Mouse (Mus musculus) mouse embryonic stem cell (cell line): Measurements from ENCODE around the gene Spag6l.
"Not testable (repeated sequence)": the region's sequence is repeated elsewhere in the genome, so short reads cannot be mapped to it uniquely, and the experiment has no call there.

ENCODE experiments used
- in situ Hi-C, 2 experiments: fragments of 300-500 bp; cut with MboI; formaldehyde crosslinking; loops; 1 replicate in 1 of 2; 3 replicates in 1 of 2; pipeline ENCODE4 v1.14.3; 2019 to 2020; ENCODE audit warnings: low sequenced_read_pairs in 2 of 2, low pct_unique_long_range_greater_than_20kb in 1 of 2, mixed read lengths in 1 of 2; ENCODE audit not compliant: unreplicated experiment in 1 of 2

Spag6l gene

DNA sequence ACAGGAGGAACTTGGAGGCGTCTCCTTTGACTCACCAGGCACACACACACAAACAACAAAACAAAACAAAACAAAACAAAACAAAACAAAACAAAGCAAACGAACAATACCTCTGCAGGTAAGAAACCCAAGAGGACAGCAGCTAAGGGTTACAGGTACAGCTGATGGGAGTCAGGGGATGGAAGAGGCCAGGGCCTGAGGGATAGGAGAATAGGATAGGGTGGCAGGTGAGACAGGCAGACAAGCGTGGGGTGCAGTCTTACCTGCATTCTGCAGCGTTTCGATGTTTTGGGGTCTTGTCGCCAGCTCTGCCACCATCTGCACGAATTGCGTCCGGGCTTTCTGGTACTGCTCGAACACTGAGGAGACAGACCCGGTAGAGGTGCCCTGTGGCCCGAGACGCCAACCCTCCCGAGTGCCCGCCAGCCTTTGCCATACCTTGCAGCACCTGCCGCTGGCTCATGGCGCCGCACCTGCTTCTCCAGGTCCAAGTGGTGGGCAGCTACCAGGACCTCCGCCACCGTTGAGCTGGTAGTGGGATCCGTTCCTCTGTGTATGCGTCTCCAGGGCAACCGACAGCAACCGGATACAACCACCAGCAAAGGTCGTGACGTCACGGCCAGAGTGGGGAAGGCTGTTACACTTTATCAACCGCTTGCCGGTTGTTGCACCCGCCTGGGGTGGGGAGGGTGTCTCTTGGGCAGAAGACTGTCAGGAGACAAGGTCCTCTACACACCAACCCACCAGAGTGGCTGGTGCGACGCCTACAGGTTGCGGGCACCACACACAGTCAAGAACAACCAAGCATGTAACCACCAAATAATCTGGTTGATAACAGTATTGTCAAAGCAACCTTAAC, at the start of gene Spag6l:
Gene Spag6l, minus strand, starts transcription at position 700 of the 859 bp plus-strand sequence.
- in situ Hi-C loops: no loop called here

DNA sequence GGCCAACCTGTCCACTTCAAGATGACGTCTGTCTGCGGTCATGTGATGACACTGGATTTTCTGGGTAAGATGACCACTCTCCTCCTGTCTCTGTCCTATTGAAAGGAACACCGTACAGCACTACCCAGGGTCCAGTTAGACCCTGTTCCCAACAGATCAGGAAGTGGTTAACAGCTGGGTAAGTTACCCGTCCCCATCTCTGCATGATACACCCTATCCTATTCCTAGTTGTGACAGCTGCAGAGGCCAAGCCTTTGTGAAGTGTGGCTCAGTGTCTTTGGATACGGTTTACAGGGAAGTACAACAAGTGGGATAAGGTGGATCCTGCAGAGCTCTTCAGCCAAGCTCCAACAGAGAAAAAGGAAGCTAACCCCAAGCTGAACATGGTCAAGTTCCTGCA, 49.8 kb upstream of the Spag6l start:
- in situ Hi-C loops: loop anchor here in 1 of 2 experiments (25.0 kb wide), 2 partner anchors 567 to 1383 kb away; partner anchors contain the start of genes Gm49776 and Yars2

DNA sequence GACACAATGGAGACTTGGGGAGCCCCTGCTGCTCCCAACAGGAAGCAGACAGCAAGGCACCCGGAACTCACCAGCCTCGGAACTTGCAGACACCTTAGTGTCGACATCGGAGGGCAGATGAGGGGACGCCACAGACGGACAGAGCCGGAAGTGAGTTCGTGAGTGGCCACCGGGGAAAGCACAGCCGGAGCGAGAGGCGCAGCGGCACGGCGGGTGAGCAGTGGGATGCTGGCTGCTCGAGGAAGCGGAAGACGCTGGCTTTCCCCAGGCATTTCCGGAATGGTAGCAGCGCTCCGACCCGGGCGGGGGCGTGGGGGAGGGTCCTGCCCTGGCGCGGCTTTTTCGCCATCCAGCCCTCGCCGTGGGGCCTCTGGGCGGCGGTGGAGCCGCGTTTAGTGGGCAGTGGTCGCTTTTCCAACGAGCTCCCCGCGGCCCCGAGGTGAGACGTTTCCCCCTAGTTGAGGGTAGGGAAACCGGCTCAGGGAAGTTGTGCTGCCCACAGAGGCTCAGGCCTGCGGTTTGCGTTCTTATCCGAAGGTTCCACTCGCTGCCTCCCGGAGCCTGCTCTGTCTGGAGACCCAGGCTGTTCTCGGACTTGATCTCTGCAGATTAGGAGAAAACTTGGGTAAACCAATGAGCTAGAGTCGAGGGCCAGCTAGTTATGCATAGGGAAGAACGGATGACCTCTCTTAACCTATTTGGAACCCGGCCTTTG, 41.5 kb upstream of the Spag6l start, which contains the start of the genes Top3b and Vpreb1:
Gene Top3b, plus strand, starts transcription at position 120 of the 715 bp plus-strand sequence.
Gene Vpreb1, minus strand, starts transcription at position 227 of the 715 bp plus-strand sequence.
- in situ Hi-C loops: no loop called here

DNA sequence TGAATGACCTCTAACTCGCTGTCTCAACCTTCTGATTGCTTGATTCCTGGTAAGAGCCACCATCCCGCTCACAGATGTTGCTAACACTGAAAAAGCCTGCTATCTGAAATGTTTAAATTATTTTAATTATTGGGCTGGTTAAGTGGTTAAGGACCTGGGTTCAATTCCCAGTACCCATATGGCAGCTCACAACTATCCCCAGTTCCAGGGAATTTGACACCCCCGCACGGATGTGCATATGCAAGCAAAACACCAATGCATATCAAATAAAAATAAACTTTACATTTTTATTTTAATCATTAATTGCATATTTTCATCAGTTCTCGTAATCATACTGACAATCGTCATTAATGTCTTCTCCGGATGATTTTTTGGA, 41.0 kb upstream of the Spag6l start:
- in situ Hi-C loops: no loop called here

DNA sequence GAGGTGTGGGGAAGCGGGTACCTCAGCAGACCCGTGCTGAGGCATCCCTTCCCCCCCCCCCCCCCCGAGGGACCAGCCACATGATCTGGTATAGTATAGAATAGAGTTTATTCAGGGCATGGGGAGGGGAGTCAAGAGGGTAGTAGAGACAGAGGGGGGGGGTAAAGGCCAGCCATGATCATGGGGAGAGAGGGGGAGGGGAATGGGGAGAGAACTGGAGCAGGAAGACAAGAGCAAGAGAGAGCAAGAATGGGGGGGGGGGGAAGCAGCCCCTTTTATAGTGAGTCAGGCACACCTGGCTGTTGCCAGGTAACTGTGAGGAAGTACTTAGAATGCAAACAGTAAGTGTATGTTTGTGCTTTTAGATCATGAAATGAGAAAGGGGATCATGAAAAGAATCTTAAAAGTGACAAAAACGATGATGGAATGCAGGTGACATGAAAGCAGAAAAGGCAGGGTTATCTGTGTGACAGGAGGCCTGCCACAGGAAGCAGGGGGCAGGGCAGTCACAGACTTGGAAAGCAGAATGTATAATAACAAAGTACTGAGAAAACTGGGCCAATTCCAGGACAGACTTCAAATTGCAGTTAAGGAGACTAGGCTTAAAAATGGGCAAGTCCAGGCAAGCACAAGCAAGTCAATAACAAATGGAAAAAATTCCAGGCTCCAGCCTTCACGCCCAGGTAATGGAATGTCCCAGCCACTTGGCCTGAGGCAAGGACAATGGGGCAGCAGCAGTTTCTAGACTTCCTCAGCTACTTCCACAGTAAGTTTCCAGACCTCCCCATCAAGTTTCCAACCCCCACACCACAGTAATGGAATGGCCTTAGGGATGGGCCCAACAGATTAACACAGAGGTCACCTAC, 36.7 kb upstream of the Spag6l start:
- in situ Hi-C loops: no loop called here

DNA sequence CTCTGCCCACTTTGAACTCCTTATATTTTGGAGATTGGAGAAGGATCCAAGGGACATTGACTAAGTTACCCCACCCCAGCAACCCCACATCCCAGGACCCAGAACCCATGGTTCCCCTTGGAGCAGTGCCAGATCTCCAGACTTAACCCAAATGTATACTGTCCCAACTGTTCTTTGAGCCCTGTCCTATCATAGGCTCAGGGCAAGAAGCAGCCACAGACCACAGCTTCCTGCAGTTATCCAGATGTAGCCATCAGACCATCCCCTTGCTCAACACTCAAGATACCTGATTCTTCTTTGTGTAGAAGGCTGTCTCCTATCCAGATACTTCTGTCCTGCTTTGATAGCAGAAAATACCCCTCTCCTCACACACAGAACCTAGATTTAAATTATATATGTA, 36.0 kb upstream of the Spag6l start:
- in situ Hi-C loops: no loop called here

DNA sequence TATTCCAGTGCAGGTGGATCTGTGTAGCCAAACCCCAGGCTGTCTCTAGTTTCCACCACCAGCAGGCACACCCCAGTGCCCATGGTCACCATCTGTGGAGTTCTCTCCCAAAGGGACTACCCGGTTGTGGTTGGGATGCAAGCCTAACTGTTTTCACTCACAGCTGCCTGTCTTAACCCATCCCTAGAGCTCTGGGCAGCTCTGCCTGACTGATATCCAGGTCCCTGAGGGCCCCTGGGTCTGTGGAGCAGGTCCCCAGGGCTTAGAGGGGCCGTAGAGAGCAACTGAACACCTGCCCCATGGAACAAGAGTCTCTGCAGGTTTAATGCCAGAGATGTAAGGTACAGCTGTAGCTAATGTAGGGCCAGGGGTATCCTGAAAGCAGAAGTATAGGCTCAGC, 34.7 kb upstream of the Spag6l start, which contains the start of gene Igll1:
Gene Igll1, minus strand, starts transcription at position 8 of the 400 bp plus-strand sequence.
- in situ Hi-C loops: no loop called here

DNA sequence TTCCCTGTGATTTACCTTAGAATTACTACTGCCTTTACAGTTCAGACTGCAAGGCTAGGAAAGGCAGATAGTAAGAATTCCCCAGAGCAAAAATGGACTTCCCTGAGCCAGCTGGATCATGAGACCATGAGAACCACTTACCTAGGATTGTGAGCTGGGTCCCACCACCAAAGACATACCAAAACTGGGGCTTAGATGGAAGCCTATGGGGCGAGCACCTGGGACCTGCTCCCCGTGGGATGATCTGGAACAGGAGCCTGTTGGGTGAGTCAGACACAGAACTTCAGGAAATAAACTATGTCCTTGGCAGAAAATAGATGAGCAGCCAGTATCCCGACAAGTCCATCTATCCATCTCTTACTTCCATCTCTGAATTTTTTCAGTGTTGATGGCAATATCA, 33.0 kb upstream of the Spag6l start:
- in situ Hi-C loops: no loop called here

DNA sequence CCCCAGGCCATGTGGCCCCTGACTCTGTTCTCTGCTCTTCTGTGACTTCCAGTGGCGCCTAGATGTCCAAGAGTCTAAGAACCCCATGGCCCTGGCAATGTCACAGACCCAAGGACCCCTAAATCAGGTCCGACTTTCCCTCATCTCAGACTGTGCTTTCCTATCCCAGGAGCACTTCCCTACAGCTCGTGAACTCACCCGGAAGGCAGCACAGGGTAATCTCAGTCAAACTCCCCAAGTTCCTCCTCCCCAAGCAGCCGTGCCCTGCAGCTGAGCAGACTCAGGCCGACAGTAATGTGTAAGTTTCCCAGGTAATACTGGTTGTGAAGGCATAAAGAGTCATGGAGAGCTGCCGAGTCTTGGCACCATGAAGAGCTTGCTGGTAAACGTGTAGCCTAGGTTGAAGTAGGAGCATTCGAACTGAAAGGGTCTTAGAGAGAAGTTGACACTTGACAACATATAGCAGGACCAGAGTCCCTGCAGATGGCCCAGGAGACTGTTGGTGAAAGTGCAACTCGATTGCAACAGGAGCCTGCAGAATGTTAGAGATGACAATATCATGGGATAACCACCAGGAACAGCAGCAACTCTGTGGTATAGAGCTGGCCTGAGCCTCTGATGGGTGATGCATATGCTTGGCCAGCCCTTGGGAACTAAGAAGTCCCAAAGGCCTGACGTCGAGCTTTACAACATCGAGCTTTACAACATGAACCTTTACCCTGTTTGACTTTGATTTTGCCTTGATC, 27.6 kb upstream of the Spag6l start:
- in situ Hi-C loops: no loop called here

DNA sequence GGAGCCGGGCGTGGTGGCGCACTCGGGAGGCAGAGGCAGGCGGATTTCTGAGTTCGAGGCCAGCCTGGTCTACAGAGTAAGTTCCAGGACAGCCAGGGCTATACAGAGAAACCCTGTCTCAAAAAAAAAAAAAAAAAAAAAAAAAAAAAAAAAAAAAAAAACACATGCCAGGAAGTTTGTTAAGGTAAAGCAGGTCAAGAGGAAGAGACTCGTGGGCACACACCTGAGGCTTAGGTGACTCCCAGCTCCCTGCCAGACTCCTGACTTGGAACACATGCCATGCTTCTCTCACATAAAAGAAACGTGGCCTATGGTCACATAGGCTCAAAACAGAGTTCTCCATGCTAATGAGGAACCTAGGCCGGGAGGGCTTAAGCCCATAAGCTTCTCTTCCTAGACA, 26.8 kb upstream of the Spag6l start:
- in situ Hi-C loops: not testable (repeated sequence)

DNA sequence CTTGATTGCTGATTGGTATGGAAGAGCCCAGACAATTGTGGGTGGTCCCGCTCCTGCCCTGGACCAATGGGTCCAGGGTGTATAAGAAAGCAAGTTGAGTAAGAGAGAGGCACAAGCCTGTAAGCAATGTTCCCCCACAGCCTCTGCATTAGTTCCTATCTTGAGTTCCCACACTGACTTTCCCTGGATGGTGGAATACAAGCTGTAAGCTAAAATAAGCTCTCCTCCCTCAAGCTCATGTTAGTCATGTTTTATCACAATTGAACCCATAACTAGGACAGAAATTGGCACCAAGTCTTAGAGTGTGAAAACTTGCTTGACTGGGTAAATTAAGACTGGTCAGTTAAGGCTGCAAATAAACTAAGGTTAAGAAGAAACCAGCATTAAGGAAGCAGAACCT, 26.3 kb upstream of the Spag6l start:
- in situ Hi-C loops: no loop called here

DNA sequence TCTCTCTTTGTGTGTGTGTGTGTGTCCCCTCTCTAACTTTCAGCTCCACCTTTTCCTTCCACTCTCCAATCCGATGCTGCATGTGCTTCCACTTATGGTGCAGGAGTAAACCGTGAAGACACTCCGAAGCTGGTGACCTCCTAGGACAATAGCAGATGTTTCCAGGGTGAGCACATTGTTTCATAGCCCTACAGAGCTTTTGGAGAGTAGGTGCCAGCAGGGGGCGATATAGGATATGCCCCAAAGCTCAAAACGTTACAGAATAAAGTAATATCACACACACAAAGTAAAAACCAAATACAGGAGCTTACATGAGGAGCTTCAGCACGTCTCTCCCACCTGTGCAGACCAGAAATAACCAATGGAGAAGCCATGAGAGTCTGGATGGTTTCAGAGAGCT, 25.6 kb upstream of the Spag6l start:
- in situ Hi-C loops: no loop called here

DNA sequence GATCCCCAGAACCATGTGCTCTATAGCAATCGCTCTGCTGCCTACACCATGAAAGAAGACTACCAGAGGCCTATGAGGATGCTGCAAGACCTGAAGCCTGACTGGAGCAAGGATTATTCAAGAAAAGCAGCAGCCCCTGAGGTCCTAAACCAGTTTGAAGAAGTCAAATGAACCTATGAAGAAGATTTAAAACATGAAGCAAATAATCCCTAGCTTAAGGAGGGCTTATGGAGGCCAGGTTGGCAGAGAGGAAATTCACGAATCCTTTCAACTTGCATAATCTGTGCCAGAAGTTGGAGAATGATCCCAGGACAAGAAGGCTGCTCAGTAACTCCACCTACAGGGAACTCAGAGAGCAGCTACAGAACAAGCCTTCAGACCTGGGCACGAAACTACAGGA, 23.2 kb upstream of the Spag6l start:
- in situ Hi-C loops: no loop called here

DNA sequence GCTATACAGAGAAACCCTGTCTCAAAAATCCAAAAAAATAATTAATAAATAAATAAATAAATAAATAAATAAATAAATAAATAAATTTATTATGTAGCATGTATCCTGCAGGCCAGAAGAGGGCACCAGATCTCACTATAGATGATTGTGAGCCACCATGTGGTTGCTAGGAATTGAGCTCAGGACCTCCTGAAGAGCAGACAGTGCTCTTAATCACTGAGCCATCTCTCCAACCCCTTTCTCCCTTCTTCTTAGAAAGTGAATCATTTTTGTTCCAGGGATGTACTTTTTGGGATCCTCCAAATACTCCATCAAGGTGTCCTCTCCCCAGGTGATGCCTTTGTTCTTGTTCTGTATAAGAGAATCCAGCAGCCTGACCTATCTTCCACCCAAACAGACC, 19.9 kb upstream of the Spag6l start:
- in situ Hi-C loops: no loop called here

DNA sequence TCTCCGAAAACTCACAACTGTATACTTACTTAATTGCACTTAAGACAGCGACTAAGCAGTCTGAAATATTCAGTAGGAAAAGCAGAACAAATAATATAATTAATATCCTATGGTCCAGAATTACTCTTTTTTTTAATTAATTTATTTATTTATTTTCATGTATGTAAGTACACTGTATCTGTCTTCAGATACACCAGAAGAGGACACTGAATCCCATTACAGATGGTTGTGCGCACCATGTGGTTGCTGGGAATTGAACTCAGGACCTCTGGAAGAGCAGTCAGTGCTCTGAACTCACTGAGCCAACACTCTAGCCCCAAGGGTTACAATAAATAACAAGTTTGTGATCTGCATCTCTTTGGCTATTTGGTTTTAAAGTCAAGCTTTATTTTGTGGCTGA, 415 bp upstream of the Spag6l start:
- in situ Hi-C loops: no loop called here

DNA sequence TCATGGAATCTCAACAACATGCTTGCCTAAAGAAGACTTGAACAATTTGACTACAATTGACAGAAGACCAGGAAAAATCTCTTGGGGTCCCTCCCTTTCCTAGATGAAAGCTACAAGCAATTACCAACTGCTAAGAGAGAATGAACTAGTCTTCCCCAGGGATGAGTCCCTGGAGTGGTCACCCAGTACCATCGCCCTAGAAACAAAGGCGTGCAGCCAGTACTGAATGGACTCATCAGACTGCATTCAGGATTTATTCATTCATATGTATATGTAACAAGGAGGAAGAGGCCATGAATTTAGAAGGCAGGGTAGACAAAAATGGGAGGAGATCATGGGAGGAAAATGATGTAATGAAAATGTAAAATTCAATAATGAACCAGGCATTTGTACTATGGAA, 3.0 kb downstream of the Spag6l start:
- in situ Hi-C loops: no loop called here

DNA sequence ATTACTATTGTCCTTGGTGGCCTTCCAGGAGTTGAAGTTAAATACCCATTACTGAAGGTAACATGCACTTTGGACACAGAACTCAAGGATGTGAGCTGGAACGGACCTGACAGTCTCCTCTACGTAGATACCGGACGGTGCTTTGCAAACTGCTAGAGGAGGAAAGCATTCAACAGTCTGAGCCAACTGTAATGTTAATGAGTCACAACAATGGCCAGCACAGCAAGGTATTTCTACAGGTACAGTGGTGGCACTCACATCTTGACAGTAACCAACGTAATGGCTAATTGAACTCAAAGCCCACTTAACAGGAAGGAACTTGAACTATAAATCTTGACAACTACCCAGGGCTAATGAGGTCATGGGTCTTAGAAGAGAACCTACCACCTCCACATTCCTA, 3.8 kb downstream of the Spag6l start:
- in situ Hi-C loops: no loop called here

DNA sequence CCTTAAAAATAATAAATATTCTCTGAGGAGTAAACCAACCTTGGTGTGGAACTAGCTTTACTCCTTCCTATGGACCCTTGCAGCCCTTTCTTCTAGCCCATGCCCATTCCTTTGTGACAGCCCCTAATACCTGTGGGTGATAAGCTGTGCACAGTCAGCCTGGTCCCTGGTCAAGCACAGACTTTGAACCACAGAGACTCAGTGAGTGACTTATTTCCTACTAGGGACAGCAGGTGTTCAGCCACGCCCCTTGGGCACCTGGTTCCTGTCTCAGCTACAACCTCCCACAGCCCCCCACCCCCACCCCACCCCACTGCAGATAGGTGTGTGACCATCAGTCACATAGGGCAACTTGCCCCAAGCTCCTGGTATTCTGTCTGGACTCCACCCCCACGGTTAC, 22.9 kb downstream of the Spag6l start:
- in situ Hi-C loops: no loop called here
